Mouse (Mus musculus) left cerebral cortex, adult 11 months (tissue): ENCODE measurements at regions not wholly inside any gene's neighbourhood (a gene's known extent, or its start where the extent isn't known, plus 50 kb on each side); places are given as distances from the start of the nearest gene placed in this dataset.

Source experiments
- DNase-seq: peaks from one replicate; pipeline ENCODE4 v3.0.0; 2022; ENCODE audit warnings: low spot score

DNA sequence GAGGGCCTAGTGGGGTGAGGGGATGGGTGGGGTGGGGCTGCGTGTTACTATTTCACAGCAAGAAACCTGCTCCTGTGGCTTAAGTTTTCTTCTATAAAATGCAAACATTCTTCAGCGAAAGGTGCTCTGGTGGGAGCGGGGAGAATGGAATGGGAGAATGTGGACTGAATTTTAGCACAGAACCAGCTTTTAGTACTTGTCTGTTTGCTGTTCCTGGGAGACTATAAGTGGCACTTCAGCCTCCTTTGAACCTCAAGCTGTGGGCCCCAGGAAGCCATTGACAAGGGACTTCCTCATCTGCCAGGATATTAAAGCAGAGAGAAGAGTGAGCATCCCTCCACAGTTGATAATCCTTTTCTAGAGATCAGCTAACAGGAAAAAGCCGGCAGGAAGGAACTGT, 580.2 kb downstream of the Zfp706 start:
- no peak for DNase-seq

DNA sequence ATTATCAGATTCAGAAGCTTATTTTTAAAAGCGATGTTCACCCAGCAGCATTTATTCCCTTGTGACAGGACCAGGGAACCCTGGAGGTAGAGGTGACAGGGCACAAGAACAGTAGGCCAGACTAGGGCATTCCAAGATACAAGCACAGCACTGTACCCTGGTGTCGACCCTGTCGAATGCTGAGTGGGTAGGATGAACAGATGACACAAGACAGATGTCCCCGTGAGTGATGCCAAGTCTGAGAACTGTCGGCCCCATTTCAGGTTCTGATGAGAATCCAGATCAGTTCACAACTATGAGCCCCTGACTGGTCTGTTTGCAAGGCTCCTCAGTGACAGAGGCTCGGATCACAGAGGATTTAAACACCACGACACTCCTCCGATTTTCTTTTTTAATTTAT, 581.7 kb downstream of the Zfp706 start:
- DNase-seq = no peak

DNA sequence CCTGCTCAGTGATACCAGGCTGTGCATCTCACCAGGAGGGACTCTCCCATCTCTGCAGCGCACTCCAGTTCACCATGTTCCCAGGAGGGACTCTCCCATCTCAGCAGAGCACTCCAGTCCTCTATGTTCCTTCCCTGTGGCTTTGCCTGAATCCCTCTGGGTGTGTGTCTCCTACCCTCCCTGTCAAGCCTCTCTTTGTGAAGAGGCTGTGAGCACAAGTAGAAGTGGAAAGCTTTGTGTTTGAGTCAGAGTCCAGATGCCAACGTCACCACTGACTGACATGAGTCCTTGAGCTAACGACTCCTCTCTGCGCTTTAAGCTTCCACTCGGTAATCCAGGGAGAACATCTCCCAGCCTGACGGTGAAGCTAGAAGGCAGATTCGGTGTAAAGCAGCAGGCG, 583.5 kb downstream of the Zfp706 start:
- no peak for DNase-seq

DNA sequence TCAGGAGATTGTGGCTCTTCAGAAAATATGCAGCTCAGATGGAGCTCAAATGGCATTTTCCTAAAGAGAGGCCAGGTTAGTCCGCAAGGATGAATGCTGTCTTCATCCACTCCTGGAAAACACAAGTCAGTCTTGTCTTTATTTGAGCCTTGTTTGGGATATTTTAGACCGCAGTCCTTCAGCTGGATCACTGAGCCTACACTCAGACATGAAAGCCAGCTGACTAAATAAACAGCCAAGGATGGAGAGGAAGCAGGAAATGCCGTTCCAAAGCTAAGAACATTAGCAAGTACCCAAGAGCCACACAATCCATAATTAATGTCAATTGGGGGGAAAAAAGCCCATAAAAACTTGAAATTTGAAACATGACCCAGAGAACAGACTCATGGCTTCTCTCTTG, 584.8 kb downstream of the Zfp706 start:
- DNase-seq = no peak

DNA sequence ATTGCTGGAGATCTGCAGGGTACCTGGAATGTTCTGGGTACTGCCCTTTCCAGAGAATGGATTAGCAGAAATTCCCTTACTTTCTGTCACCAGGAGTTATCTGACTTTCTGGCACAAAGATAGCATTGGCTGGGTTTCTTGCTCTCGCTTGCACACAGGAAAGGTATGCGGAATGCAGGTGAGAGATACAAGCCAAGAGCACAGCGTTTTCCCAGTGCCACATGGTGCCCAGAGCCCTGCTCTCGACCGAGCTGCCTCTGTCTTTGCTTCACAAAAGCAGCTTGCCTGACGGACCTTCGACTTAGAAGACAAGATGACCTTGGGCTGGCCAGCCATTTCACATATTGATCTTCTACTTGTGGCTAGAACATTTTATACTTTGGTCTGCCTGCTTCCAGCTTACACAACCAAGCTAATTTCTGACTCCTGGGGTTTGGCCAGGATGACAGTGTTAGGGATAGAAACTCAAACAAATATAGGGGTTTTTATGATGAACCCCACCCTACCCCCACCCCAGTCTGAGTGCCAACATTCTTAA, 587.6 kb downstream of the Zfp706 start:
- DNase-seq = no peak

DNA sequence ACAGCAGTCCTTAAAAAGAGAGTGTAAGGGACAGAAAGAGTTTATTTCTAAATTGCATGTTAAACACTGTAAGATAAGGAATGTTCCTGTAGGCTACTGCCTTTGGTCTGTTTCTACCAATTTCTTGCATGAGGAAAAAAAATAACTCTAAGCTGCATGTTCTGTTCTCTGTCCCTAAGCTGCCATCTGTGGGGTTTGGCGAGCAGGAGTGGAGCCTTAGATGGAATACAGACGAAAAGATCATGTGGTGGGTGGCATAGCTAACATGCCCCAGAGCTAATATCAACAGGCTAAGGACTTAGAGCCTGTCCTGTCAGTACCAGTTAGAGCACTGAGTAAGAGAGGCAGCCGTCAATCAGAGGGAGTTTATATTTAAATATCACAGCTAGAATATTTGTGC, 590.1 kb downstream of the Zfp706 start:
- peak; percentile 30 for DNase-seq

DNA sequence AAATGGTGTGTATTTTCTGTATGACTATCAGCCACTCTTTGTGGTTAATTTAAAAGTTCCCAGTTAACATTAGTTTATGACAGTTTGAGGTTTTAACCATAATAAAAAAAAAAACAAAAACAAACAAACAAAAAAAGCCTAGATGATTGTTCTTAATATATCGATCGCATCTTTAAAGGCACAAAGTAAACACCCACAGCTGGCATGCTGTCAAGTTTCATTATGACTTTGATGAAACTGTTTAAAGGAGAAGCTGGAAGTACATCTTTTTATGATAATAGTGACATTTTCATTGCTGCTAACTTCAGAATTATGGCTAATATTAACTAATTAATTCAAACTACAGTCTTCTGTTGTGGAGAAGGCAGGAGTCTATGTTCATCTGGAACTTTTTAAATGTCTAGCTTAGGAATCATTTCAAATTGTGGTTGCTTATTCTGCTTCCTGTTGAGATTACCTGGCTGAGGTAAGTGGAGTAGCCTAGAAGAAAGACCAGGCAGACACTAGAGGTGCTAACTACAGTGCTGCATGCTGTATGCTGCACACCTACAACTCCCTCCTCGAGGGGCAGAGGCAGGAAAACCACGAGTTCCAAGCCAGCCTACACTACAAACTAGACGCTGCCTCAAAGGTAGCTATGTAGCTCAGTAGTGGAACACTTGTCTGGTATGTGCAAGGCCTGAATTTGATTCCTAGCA, 591.9 kb downstream of the Zfp706 start:
- no peak for DNase-seq

DNA sequence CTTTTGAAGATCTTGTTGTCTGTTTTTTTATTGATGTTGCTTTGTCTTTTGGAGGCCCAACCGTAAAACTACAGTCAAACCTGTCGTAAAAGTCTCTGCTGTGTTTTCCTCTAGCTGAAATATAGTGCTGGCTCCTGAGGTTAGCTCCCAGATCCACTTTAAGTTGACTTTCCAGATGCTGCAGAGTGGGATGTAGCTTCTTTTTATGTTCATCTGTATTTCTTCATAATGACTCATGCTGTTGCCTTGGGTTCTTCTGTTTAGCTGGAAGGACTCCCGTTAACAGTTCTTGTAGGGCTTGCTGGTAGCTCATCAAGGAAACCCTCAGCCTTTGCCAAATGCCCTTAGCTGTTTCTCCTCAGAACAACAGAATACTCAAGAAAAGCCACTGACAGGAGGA, 595.6 kb downstream of the Zfp706 start:
- no peak for DNase-seq

DNA sequence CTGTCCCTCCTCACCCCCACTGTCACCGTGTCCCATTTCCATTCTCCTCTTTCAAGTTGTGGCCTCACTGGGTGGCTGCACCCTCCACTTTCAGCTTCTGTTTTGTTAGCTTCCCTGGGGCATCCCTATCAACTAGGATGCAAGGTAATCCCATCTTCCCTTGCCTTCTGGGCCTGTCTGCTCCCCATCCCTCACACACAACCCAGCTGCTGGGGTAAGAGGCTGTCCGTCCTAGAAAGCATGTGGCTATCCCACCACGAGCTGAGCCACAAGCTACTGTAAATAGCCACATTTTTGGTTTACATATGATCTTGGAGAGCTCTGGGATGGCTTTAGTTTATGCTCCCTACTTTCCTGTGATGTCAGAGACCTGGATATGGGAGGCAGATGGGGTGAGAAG, 602.1 kb downstream of the Zfp706 start:
- no peak for DNase-seq

DNA sequence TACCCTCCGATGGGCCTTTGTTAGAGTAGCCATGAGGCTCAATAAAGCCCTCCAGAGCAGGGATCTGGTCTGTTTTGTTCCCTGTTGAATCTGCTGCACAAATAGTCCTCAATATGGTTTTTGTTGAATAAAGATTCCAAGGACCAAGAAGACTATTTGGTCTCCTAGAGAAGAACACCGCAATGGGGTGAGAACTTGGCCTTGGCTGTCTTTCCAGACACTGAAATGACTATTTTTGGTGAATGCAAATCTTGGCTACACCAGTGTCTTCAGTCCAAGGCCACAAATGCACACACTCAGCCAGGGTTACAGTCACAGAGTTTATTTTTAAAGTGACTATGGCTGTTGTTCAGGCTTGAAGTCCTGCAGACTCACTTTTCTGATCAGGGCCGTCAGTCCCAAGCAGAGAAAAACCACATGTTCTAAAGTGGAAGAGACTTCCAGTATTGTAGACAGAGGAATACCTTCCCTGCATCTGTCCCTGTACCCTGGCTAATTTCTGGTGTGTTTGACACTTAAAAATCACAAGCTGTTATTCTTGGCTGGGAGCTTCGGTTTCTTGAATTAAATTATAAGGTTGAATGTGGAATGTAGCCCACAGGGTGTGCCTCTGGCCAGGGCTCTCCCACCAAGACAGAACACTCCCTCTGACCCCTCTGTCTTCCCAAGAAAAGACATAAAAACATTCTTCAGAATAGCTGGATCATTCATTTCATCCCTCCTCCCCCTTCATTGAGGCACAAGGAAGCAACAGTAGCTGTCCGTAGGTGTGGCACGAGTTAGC, 604.0 kb downstream of the Zfp706 start:
- no peak for DNase-seq

DNA sequence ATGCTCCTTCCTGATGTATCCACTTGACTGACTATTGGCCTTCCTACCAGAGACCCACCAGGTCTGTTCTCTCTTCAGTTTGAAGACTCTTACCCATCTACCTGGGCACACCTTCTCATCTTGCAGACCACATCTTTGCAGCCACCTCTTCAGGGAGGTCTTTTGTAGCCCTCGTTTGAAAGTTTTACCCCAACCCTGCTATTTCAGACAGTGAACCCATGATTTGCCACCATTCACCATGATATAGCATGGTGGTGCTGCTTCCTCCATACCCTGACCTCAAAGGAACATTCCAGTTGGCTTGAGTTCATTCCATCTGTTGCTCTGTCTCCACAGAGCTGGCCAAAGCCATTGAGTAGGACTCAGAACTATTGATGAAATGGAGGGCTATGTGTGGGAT, 605.5 kb downstream of the Zfp706 start:
- no peak for DNase-seq

DNA sequence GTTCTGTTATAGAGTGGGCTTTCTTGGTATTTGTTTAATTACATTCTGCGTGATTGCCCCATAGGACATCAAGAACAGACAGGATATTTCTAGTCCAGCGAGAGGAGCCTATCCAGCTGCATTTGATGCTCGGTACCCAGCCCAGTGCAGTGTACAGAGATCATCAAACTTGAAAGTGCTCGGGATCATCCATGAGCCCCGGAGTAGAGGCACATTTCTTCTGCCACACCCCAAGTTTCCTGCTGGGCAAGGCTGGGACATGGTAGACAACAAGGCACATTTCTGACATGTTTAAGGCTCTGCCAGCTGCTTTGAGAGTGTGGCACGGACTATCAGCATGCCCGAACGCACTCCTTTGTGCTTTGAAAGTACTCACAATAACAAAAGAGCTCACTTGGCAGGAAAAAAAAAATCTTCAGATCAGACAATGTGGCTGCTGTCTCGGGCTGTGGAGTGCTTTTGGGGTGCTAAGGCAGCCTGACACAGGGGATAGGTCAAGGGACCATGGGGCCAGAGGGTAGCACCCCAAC, 607.2 kb downstream of the Zfp706 start:
- DNase-seq = no peak

DNA sequence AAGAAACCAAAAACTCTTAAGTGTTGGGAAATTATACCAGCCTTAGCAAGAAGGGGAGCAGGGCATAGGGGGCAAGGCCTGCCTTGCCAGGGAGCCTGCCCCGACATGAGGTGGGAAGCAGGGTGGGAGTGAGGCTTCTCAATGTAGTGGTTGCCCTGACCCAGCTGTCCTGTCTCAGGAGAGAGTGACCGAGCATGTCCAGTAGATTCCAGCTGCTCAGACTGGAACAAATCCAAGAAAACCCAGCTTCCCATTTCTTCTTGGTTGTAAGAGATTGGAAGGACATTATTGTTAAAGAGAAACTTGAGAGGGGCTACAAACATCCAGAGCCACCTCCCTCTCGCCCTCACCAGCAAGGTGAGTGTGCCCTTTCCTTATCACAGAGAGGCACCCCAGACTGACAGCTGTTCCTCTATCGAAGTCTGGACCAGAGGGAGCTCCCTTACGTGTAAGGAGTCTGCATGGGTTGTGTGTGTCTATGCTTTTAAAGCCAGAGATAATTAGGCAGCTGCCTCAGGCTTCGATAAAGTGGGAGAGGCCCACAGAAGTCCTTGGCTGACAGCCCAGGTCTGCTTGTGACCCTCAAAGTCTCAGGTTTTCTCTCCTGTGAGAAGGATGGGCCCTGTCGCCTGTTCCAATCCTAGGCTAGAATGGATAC, 608.1 kb downstream of the Zfp706 start:
- DNase-seq = no peak

DNA sequence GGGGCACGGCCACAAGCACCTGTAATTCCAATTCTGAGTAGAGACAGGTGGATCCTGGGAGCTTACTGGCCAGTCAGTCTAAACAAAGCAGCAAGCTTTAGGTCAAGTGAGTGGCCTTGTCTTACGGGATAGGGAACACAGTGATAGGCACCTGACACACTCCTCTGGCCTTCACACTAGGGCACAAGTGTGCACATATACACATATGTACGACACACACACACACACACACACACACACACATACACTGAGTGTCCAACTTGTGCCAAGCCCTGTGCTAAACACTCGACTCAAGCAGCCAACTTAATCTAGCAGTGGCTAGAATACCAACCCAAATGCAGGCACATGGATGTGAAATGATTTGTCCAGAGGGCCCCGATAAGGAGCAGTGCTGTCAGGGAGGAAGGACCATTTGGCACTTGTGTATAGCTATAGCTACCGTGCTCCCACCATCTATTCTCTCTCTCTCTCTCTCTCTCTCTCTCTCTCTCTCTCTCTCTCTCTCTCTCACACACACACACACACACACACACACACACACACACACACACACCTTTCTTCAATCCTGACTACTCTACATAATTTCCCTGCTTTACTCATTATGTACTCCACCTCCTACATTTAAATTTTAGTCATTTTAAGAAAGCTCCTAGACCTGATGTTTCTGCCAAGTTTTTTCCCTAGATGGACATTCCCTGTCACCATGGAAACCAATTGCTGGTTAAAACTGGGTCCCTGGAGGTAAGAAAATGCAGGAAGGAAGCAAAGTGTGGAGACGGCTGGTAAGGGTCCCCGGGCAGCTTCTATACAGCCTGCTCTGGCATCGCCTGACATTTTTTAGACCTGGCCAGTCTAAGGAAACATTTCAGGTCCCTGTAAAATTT, 609.2 kb downstream of the Zfp706 start:
- DNase-seq = no peak

DNA sequence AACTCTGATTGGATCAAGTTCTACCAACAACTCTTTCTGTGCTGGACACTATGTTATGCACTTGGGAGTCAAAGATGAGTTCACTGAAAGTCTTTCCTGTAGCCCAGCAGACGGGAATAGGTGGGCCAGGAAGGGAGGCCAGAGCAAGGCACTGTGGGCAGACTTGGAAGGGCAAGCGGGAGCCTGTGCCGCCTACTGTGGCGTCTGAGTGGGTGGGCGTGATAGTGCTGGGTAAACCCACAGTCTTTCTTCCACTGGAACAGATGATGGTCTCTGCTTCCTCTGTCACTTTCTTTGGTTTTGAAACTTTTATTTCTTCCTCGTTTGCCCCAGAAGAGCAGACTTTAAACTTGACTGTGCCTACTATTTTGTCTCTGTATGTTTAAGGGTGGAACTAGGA, 610.8 kb downstream of the Zfp706 start:
- DNase-seq = no peak

DNA sequence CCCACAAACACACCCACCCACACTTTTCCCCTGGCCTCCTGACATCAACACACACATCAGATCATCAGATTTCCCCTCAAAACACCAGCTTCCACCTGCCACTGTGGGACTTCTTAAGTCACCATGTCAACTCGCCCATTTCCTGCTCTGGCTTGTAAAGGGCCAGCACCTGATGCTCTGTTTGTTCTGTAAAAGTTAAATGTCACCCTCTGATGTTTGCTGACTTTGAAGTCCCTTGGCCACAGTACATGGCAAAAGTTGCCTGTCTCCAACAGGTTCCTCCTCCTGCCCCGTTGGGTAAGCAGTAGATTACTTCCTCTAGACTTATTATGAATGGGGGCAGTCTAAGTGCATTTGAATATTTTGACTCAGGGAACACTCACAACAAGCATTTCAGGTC, 611.3 kb downstream of the Zfp706 start:
- DNase-seq = no peak

DNA sequence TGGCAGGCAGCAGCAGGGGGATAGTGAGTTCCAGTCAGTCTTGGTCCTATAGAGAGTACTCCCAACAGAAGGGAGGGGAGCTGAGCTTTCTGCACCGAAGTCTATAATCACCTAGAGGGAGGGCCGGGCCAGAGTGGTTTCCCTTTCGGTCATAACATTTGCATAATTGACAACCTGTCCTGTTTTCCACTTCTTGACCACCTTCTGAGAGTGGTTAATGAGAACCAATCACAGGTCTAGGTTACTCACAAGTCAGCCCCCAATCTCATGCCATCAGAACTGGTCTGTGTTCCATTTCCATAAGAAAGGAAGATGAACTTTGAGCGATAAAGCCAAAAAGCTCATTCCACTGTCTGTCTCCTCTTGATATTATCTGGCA, 611.9 kb downstream of the Zfp706 start:
- DNase-seq = no peak

DNA sequence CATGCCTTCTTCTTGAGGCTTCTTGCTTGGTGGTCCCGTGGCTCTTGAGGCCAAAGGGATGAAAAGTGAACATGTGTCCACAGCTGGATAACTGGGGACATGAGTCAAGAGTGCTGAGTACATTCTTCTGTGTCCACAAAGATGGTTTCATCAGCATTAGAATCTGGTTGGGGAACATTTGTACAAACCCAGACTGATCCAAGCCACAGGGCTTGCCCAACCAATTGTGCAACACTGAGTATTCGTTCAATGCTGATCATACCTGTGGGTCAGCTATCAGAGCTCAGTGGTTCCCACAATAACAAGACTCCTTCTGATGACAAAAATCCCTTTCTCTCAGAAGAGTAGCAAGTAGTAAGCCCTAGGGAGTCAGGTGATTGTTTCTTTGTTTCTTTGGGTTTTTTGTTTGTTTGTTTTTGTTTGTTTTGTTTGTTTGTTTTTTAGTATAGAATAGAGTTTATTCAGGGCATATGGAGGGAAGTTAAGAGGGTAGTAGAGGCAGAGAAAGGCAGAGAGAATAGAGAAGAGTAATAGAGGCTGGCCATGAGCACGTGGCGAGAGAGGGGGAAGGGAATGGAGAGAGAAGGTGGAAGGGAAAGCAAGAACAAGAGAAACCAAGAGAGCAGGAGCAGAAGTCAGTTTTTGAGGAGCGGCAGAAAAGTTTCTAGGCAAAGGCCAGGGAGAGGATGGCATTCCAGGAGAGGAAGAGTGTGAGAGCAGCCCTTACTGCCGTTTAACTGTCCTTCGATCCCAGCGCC, 612.5 kb downstream of the Zfp706 start:
- no peak for DNase-seq

DNA sequence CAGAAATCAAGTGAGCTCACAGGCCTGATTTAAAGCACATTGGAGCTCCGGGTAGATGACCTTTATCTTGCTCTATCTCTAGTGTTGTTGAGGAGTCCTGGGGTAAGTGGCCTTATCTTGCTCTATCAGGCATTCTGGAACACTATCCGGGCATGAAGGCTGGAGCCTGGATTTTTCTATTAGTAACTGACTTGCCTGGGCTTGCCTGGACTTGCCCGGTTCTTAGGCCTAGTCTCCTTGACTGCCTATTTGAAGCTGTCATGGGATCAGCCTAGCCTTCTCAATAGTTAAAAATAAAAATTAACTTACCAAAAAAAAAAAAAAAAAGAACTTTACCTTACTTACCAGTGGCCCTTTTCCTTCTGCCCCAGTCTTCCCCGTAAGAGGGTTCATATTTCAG, 617.8 kb downstream of the Zfp706 start:
- DNase-seq = no peak

DNA sequence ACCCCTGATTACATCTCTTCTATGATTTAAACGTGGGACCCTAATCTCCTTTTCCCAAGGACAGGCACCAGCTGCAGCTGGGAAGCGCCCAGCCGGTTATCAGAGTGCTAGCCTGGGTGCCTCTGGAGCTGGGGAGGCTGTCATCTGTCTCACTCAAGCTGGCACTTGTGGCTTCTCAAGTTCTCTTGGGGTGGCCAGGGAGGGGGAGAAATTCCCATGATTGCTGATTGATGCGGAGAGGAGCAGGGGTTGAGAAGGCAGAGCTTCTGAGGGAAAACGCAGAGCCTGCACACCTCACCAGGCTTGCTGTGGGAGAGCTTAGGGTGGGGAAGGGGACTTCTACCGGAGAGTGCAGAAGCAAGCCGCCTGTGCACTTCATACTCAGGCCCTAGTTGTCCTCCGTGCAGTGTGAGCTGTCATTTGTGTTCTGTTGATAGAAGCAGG, 626.3 kb downstream of the Zfp706 start:
- DNase-seq = no peak
